Mouse (Mus musculus): ENCODE measurements at regions not wholly inside any gene's neighbourhood (a gene's known extent, or its start where the extent isn't known, plus 50 kb on each side); places are given as distances from the start of the nearest gene placed in this dataset.

DNA sequence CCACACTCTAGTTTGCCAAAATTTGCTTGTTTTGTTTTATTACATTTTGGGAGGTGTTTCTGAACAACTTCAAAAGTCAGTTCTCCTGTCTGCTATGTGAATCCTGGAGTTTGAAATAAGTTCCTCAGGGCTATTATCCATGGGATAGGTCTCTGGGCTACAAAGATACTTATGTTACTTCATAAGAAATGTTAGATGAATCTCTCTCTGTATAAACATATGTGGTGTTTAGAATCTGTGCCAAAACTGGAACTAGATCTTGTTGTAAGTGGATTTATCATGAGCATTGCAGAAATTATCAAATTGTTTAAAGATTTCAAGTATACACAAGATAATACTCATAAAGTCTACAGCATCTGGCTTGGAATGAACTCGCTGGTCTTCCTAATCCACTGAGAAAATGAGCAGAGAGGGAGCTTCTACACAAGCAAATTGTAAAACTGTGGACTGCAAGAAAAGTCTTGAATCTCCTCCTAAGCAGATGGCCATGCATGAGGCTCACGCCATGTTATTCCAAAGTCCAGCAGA, 355.2 kb upstream of the Robo1 start:
- H3K27me3 ChIP-seq = no peaks in the 10 kb centered on the region
- no peak for TF ChIP-seq CTCF (IDR thresholded peaks at IDR 0.05)
- ATAC-seq (no peak), DNase-seq (ENCODE audit: low read depth, low spot score) (no peak)
- POLR2A ChIA-PET = no interaction called here
- in situ Hi-C loops (cut with MboI; ENCODE audit: low pct_unique_long_range_greater_than_20kb) = no loop called here
- CTCF ChIA-PET = no interaction called here

DNA sequence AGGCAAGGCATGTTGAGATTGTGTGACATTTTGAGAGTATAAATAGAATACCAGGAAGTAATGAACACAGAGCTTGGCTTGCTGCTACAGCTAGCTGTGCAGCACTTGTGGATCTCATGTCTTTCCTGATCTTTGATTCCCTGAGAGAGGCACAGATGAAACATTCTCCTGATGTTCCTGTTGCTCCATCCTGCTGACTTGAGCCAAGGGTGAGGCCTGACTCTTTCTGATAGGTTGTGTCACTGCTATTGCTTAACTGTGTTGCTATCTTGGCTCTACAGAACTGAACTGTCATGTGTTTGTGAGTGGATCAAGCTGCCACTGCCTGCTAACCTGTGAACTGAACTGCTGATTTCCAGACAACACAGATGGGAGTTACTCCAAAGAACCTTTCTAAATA, 344.5 kb upstream of the Robo1 start:
- CTCF ChIA-PET = no interaction called here
- DNase-seq (ENCODE audit: low read depth, low spot score) (no peak), ATAC-seq (no peak)
- H3K27me3 ChIP-seq = no peaks in the 10 kb centered on the region
- POLR2A ChIA-PET = no interaction called here
- in situ Hi-C loops (cut with MboI; ENCODE audit: low pct_unique_long_range_greater_than_20kb) = no loop called here
- TF ChIP-seq CTCF (IDR thresholded peaks at IDR 0.05) = no peak

DNA sequence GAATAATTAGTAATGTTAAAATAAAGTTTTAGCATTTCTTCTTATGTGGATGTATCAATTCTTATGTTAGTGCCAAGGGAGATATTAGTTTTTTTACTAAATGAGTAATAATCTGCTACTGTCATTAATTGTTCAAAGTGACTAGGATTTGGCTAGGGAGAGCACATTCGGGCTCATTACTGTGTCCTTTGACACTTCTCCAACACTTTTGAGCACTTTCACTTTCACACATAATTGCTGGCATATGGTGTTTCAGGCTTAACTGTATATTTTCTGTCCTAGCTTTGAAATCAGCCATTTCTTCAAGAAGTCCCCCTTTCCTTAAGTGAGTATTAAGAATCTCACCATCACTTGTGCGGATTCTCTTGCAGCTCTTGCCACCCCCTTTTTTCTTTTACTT, 334.3 kb upstream of the Robo1 start:
- ATAC-seq (no peak), DNase-seq (ENCODE audit: low read depth, low spot score) (no peak)
- in situ Hi-C loops (cut with MboI; ENCODE audit: low pct_unique_long_range_greater_than_20kb) = no loop called here
- ChIA-PET CTCF (no interaction called here), POLR2A (no interaction called here)
- H3K27me3 ChIP-seq = no peaks in the 10 kb centered on the region
- no peak for TF ChIP-seq CTCF (IDR thresholded peaks at IDR 0.05)

DNA sequence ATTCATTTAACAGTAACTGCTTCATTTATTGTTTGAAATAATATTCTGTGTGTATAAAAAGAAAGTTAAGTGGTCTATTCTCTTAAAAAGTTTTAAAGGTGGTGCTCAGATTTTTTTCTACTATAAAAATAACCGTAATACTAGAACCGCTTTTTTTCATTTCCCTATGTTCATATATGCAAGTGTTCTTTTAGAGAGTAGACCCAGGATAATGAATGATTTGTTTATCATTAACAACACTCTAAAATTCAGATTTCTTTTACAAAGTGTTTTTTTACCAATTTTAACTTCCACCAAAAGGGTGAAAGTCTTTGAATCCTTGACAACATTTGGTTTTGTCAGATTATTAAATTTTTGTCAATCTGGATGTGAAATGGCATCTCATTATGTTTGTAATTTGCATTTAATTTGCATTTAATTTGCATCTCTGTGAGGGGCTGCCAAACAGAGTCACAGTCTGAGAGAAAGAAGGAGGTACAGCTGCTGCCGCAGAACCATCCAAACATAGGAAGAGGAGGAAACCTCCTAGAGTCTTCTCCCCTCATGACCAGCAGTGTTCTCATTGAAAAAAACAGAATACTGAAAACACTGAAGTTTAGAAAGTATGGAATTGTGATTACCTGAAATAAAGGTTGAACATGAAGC, 310.4 kb upstream of the Robo1 start:
- ChIA-PET CTCF (no interaction called here), POLR2A (no interaction called here)
- in situ Hi-C loops (cut with MboI; ENCODE audit: low pct_unique_long_range_greater_than_20kb) = no loop called here
- ATAC-seq = no peak
- TF ChIP-seq CTCF (IDR thresholded peaks at IDR 0.05) = no peak
- no peak for DNase-seq (ENCODE audit: low read depth, low spot score)
- H3K27me3 ChIP-seq = no peaks in the 10 kb centered on the region

DNA sequence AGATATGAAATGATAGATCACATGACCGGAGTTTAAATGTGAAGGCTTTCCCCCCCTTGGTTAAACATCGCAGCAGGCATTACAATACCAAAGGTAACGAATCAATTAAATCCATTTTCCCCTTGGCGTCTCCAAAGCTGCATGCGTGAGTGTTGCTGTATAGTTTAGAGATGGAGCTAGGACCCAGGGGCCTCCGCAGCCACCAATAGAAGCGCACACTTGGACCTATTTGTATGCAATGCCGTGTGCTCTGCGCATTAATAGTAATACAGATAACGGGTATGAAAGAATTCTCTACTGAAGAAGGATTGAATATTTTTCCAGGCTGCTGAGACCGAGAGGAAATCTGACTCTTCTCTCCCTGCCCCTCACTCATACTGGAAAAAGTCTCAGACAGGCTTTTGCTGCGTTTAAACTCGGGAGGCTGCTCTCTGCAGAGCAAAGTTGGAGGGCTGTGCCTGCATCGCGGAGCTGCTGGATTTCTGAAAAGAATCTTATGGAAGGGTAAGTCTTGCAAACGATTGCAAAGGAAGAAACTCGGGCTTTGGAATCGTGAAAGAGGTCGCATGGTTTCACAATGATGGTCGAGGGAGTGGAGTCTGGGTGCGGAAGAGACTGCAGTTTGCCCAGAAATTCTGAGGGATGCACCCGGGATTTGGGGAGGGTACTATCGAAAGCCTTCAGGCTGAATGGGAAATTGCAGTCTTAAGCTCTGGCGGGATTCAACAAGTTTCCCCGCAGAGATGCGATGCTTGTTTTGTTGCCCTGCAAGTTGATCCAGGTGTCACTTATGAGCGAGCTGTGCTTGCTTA, 280.5 kb upstream of the Robo1 start:
- DNase-seq (ENCODE audit: low read depth, low spot score) (no peak), ATAC-seq (no peak)
- in situ Hi-C loops (cut with MboI; ENCODE audit: low pct_unique_long_range_greater_than_20kb) = no loop called here
- CTCF ChIA-PET = no interaction called here
- TF ChIP-seq CTCF (IDR thresholded peaks at IDR 0.05) = no peak
- POLR2A ChIA-PET = no interaction called here
- H3K27me3 ChIP-seq = peaks cover 13% of the 10 kb centered on the region

DNA sequence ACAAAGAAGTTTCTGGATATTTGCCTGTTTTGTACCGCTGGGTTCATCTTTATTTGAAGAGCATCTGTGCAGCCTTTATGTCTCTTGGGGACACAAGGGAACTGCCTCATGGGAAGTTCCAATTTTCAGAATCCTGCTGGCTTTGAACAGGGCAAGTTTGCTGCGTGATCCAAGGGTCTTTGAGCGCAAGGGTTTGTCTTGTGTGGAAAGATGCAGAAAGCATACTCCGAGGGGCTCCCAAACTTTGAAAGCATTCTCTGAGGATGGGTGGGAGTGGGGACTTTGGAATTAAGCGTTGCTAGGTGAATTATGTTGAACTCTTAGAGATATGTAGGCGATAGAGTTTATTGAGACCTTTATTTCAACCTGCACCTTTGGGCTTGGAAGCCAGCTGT, 279.9 kb upstream of the Robo1 start:
- no peak for DNase-seq (ENCODE audit: low read depth, low spot score)
- ATAC-seq = no peak
- CTCF ChIA-PET = no interaction called here
- TF ChIP-seq CTCF (IDR thresholded peaks at IDR 0.05) = no peak
- in situ Hi-C loops (cut with MboI; ENCODE audit: low pct_unique_long_range_greater_than_20kb) = no loop called here
- POLR2A ChIA-PET = no interaction called here
- peaks cover 13% of the 10 kb centered on the region for H3K27me3 ChIP-seq

DNA sequence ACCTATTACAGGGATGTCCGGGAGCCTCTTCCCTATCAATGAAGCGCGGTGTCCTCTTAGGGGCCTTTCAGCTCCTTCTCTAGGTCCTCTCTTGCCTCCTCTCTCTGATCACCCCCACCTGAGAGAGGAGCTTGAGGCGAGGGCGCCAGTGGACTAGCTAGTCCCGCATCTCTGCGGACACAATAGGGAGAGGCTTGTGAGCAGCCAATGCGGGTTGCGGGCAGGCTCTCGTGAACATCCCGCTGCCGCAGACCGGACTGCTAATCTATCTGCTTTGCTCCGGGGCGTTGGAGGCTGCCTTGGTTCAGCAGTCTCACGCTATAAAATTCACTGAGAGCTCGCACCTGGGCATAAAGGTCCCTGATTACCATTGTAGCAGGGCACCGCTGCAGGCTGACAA, 279.3 kb upstream of the Robo1 start:
- peaks cover 13% of the 10 kb centered on the region for H3K27me3 ChIP-seq
- TF ChIP-seq CTCF (IDR thresholded peaks at IDR 0.05) = no peak
- ChIA-PET CTCF (no interaction called here), POLR2A (no interaction called here)
- ATAC-seq (no peak), DNase-seq (ENCODE audit: low read depth, low spot score) (no peak)
- in situ Hi-C loops (cut with MboI; ENCODE audit: low pct_unique_long_range_greater_than_20kb) = no loop called here

DNA sequence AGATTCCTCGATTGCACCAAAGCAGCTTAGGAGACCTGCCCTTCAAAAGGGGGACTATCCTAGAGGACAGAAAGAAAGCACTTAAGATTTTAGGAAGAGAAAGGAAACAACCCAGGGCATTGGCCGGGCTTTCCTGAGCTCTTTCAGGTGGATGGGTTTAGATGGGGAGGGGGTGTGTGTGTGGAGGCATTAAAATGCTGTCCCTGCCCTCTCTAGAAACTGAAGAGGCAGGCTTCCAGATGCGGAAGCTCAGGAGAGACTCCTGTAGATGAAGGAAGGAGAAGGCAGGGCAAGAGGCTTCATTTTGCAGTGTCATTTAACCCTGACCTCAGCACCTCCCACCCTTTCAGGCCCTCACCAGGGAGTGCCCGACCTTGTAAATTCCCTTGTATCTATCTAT, 278.8 kb upstream of the Robo1 start:
- ChIA-PET POLR2A (no interaction called here), CTCF (no interaction called here)
- peaks cover 13% of the 10 kb centered on the region for H3K27me3 ChIP-seq
- DNase-seq (ENCODE audit: low read depth, low spot score) (no peak), ATAC-seq (no peak)
- in situ Hi-C loops (cut with MboI; ENCODE audit: low pct_unique_long_range_greater_than_20kb) = no loop called here
- TF ChIP-seq CTCF (IDR thresholded peaks at IDR 0.05) = no peak

DNA sequence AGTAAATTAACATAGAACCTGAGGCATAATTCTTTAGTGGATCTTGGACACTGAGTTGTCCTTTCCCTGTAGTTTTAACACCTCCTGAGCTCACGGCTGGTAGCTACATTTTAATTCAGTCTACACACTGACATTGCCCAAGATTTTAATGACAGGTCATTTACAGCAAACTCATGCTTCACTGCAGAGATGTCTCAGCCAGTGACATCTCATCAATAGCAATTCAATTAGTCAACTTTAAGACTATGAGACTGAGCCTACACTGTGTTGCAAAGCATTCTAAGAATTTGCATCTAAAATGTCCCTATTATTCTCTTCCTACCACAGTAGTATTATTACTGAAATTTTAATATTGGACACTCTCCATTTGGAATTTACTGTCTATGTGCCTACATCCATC, 239.9 kb upstream of the Robo1 start:
- POLR2A ChIA-PET = no interaction called here
- no peaks in the 10 kb centered on the region for H3K27me3 ChIP-seq
- CTCF ChIA-PET = no interaction called here
- no peak for DNase-seq (ENCODE audit: low read depth, low spot score)
- in situ Hi-C loops (cut with MboI; ENCODE audit: low pct_unique_long_range_greater_than_20kb) = no loop called here
- ATAC-seq = no peak
- no peak for TF ChIP-seq CTCF (IDR thresholded peaks at IDR 0.05)

DNA sequence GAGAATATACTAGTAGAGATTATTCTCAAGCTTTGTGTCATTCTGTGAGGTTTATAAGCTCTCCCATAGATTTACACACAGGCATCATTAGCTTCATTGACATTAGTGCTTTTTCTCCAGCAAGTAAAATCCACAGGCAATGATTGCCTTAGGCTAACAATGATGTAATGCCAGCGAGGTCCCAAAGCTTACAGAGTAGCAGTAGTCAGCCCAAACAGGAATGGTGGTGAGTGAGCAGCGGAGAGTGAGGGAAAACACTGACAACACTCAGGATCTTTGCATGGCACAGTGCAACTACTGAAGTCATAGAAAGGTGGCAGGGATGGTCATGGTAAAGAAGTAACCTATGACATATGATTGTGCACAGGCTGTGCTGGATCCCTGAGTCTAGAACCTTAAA, 238.5 kb upstream of the Robo1 start:
- H3K27me3 ChIP-seq = no peaks in the 10 kb centered on the region
- ChIA-PET POLR2A (no interaction called here), CTCF (no interaction called here)
- no peak for ATAC-seq
- in situ Hi-C loops (cut with MboI; ENCODE audit: low pct_unique_long_range_greater_than_20kb) = no loop called here
- TF ChIP-seq CTCF (IDR thresholded peaks at IDR 0.05) = no peak
- no peak for DNase-seq (ENCODE audit: low read depth, low spot score)

DNA sequence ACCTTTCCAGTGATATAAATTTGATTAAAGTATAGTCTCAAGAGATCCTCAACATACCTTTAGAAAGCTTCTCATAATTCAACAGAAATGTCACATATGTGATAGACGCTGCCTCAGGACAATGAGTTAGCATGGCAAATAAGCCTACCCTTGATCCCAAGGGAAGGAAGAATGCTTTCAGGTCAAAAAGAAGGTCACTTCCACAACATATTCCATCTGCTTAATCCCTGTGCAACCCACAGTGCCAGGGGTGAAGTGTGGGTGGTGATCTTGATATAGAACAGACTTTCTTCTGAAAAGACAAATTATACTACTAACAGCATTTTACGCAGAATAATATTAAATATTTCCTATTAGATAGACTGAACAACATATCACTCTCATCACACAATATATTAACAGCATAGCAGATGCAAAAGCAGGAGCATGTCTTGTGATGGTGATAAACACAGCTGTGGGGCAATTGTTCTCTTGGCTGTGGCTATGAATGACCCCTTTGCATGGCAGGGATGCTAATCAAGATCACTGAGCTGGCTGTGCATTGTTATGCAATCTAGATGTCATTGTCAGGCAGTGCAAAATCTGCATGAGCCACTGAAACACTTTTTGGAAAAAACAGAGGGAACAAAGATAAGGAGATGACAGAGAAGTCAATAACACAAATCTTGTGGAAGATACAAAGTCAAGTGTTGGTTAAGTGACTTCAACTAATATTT, 236.2 kb upstream of the Robo1 start:
- TF ChIP-seq CTCF (IDR thresholded peaks at IDR 0.05) = no peak
- CTCF ChIA-PET = no interaction called here
- DNase-seq (ENCODE audit: low read depth, low spot score) = no peak
- POLR2A ChIA-PET = no interaction called here
- H3K27me3 ChIP-seq = no peaks in the 10 kb centered on the region
- ATAC-seq = no peak
- in situ Hi-C loops (cut with MboI; ENCODE audit: low pct_unique_long_range_greater_than_20kb) = no loop called here
